Mouse (Mus musculus): ENCODE results near the gene Atp5f1.
"Not testable (repeated sequence)": the region's sequence is repeated elsewhere in the genome, so short reads cannot be mapped to it uniquely, and the experiment has no call there.

Gene Atp5f1

GRCm38 (mm10) chr3:105931095-105931494, 28.8 kb downstream of the Atp5f1 start:
- DNase-seq (ENCODE audit: extremely low spot score) = no peak

- no peak for DNase-seq (ENCODE audit: extremely low spot score)
Observed at GRCm38 (mm10) chr3:105929821-105930220, 30.1 kb downstream of the Atp5f1 start.

GRCm38 (mm10) chr3:105928781-105929180, 31.1 kb downstream of the Atp5f1 start:
- DNase-seq (ENCODE audit: extremely low spot score) = no peak

GRCm38 (mm10) chr3:105928195-105928569, 31.7 kb downstream of the Atp5f1 start:
- no peak for DNase-seq (ENCODE audit: extremely low spot score)

GRCm38 (mm10) chr3:105927561-105928194, 32.2 kb downstream of the Atp5f1 start:
- no peak for DNase-seq (ENCODE audit: extremely low spot score)

- no peak for DNase-seq (ENCODE audit: extremely low spot score)
Observed at GRCm38 (mm10) chr3:105924616-105925015, 35.3 kb downstream of the Atp5f1 start.

- no peak for DNase-seq (ENCODE audit: extremely low spot score)
Observed at GRCm38 (mm10) chr3:105921959-105922358, 37.9 kb downstream of the Atp5f1 start.

GRCm38 (mm10) chr3:105920743-105921142, 39.2 kb downstream of the Atp5f1 start:
- DNase-seq (ENCODE audit: extremely low spot score) = not testable (repeated sequence)

- no peak for DNase-seq (ENCODE audit: extremely low spot score)
Observed at GRCm38 (mm10) chr3:105918355-105918745, 41.5 kb downstream of the Atp5f1 start.

- DNase-seq (ENCODE audit: extremely low spot score) = no peak
Observed at GRCm38 (mm10) chr3:105917656-105918354, 42.1 kb downstream of the Atp5f1 start.

- DNase-seq (ENCODE audit: extremely low spot score) = not testable (repeated sequence)
Observed at GRCm38 (mm10) chr3:105916455-105916854, 43.4 kb downstream of the Atp5f1 start.

- no peak for DNase-seq (ENCODE audit: extremely low spot score)
Observed at GRCm38 (mm10) chr3:105915281-105915680, 44.6 kb downstream of the Atp5f1 start.

GRCm38 (mm10) chr3:105913839-105914681, 45.8 kb downstream of the Atp5f1 start:
- DNase-seq (ENCODE audit: extremely low spot score) = no peak

- DNase-seq (ENCODE audit: extremely low spot score) = no peak
Observed at GRCm38 (mm10) chr3:105912097-105912880, 47.6 kb downstream of the Atp5f1 start.

- DNase-seq (ENCODE audit: extremely low spot score) = no peak
Observed at GRCm38 (mm10) chr3:105910519-105911190, 49.2 kb downstream of the Atp5f1 start.

- no peak for DNase-seq (ENCODE audit: extremely low spot score)
Observed at GRCm38 (mm10) chr3:105908976-105909375, 50.9 kb downstream of the Atp5f1 start.

GRCm38 (mm10) chr3:105907956-105908655, 51.8 kb downstream of the Atp5f1 start:
- DNase-seq (ENCODE audit: extremely low spot score) = no peak

GRCm38 (mm10) chr3:105904721-105905120, 55.2 kb downstream of the Atp5f1 start:
- DNase-seq (ENCODE audit: extremely low spot score) = no peak

- DNase-seq (ENCODE audit: extremely low spot score) = no peak
Observed at GRCm38 (mm10) chr3:105904213-105904612, 55.7 kb downstream of the Atp5f1 start.

- DNase-seq (ENCODE audit: extremely low spot score) = no peak
Observed at GRCm38 (mm10) chr3:105901468-105901867, 58.4 kb downstream of the Atp5f1 start.

GRCm38 (mm10) chr3:105900716-105901115, 59.2 kb downstream of the Atp5f1 start:
- DNase-seq (ENCODE audit: extremely low spot score) = no peak

Measured in embryo, embryonic 9.5 days (tissue).